Mouse (Mus musculus) forebrain, postnatal 0 days (tissue): ENCODE measurements around the gene Dcakd. TPM values are rescaled to one million over a fixed set of nuclear protein-coding genes. Genes with fewer than 3 reads are reported as not detected.
A peak's percentile ranks its signal among the peaks of the same experiment; 100 is the strongest.

Experiments used
- ATAC-seq: fragments of 200-750 bp; cut with Nextera tagmentation; 2 replicates; pipeline ENCODE4 v1.8.0; 2017; ENCODE audit warnings: mild to moderate bottlenecking, moderate library complexity
- DNase-seq: peaks from one replicate; pipeline ENCODE4 v3.0.0-alpha.2; 2015
- H3K27ac ChIP-seq: fragments of 300-500 bp; sonication (generic); 2 replicates; pipeline ENCODE4 v1.5.1; 2014; ENCODE audit warnings: low read depth, mild to moderate bottlenecking, antibody characterized with exemption, low read length, moderate library complexity, mixed read lengths
- H3K27me3 ChIP-seq: fragments of 300-500 bp; sonication (generic); 2 replicates; pipeline ENCODE4 v1.6.1; 2014; ENCODE audit warnings: mild to moderate bottlenecking, low read length, mixed read lengths; ENCODE audit not compliant: insufficient read depth
- H3K36me3 ChIP-seq: fragments of 300-500 bp; sonication (generic); 2 replicates; pipeline ENCODE4 v1.6.1; 2014; ENCODE audit warnings: mild to moderate bottlenecking, moderate library complexity; ENCODE audit not compliant: insufficient read depth
- H3K4me1 ChIP-seq: fragments of 300-500 bp; sonication (generic); 2 replicates; pipeline ENCODE4 v1.6.1; 2014; ENCODE audit warnings: antibody characterized with exemption; ENCODE audit not compliant: insufficient read depth
- H3K4me2 ChIP-seq: fragments of 300-500 bp; sonication (generic); 2 replicates; pipeline ENCODE4 v1.6.1; 2014; ENCODE audit warnings: low read depth, mild to moderate bottlenecking, moderate library complexity
- H3K4me3 ChIP-seq: fragments of 300-500 bp; sonication (generic); 2 replicates; pipeline ENCODE4 v1.5.1; 2014; ENCODE audit warnings: low read depth, low read length, mixed read lengths
- H3K9ac ChIP-seq: fragments of 300-500 bp; sonication (generic); 2 replicates; pipeline ENCODE4 v1.6.1; 2014; ENCODE audit warnings: mild to moderate bottlenecking
- H3K9me3 ChIP-seq: fragments of 300-500 bp; sonication (generic); 2 replicates; pipeline ENCODE4 v1.6.1; 2016; ENCODE audit warnings: low read length
- CTCF ChIP-seq: sonication (generic); IDR thresholded peaks from 2 replicates; pipeline ENCODE4 v1.5.1; 2016; ENCODE audit warnings: antibody characterized with exemption, control low read depth, low read depth
- WGBS: fragments of 180-500 bp; shearing (Covaris S2); extraction: QIAGEN DNeasy Blood & Tissue Kit; methylation state at CpG from one replicate; pipeline ENCODE4 v1.1.7; 2014; 5-methylcytosine and 5-hydroxymethylcytosine counted together
- polyA plus RNA-seq: library from polyadenylated mRNA; unstranded; fragments of >200 nt; fragmentation: Nextera tagmentation; extraction: Ambion mirVana; gene quantifications from 2 replicates; pipeline ENCODE4 v1.2.1, GENCODE M21; 2015
- total RNA-seq: library from RNA; depleted of rRNA; stranded (reverse); fragments of >200 nt; gene quantifications from 2 replicates; pipeline ENCODE4 v1.2.3, GENCODE M21; 2014

The Dcakd gene
- total and polyA plus RNA-seq, 2 experiments from 2014 or later, result 148 to 173 TPM

DNA sequence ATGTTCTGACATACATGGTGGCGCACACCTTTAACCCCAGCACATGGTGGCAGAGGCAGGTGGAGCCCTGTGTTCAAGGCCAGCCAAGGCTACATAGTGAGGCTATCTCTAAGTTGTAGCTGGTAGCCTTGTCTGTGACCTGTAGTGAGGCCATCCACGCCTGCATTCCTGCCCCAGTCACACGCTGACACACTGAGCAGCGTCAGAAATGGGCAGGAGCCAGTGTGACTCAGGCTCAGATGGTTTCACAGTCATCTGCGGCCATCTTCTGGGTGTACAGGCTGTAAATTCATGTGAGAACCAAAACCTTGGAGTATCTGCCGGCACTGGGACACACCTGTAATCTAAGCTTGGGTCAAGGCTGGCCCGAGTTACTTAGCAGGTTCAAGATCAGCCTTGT is 28.5 kb upstream of the Dcakd start:
- H3K27me3 ChIP-seq, result no peaks in the 10 kb centered on the region
- no peak for TF ChIP-seq CTCF
- DNase-seq (no peak), ATAC-seq (no peak)
- no peaks in the 10 kb centered on the region for H3K9me3 ChIP-seq
- H3K4me1 ChIP-seq, result no peaks in the 10 kb centered on the region
- H3K4me2 ChIP-seq, result no peak overlapping the region
- peaks cover 71% of the 10 kb centered on the region for H3K36me3 ChIP-seq
- 94% methylated on average over 7 of the region's 7 CpGs for WGBS
- H3K4me3 ChIP-seq, result no peak overlapping the region
- no peak overlapping the region for H3K9ac ChIP-seq
- H3K27ac ChIP-seq, result no peak overlapping the region

GRCm38 (mm10) chr11:103054798-103055197 is 26.7 kb upstream of the Dcakd start:
- H3K27me3 ChIP-seq, result no peaks in the 10 kb centered on the region
- WGBS, result 43% methylated on average over 6 of the region's 6 CpGs
- H3K36me3 ChIP-seq, result peaks cover 71% of the 10 kb centered on the region
- DNase-seq (peak; percentile 87), ATAC-seq (peak; percentile 65; the same call in 1 of the 2 replicates)
- peak; percentile 89 for TF ChIP-seq CTCF
- H3K27ac ChIP-seq, result no peak overlapping the region
- no peak overlapping the region for H3K4me2 ChIP-seq
- no peaks in the 10 kb centered on the region for H3K9me3 ChIP-seq
- no peak overlapping the region for H3K4me3 ChIP-seq
- H3K9ac ChIP-seq, result no peak overlapping the region
- H3K4me1 ChIP-seq, result no peaks in the 10 kb centered on the region

GRCm38 (mm10) chr11:103053191-103054076 is 25.3 kb upstream of the Dcakd start:
- H3K9me3 ChIP-seq, result no peaks in the 10 kb centered on the region
- no peak overlapping the region for H3K4me2 ChIP-seq
- ATAC-seq, result no peak
- H3K36me3 ChIP-seq, result peaks cover 62% of the 10 kb centered on the region
- H3K4me1 ChIP-seq, result no peaks in the 10 kb centered on the region
- H3K9ac ChIP-seq, result no peak overlapping the region
- no peak for DNase-seq
- H3K27ac ChIP-seq, result no peak overlapping the region
- no peak for TF ChIP-seq CTCF
- 93% methylated on average over 18 of the region's 18 CpGs for WGBS
- H3K27me3 ChIP-seq, result no peaks in the 10 kb centered on the region
- H3K4me3 ChIP-seq, result no peak overlapping the region

GRCm38 (mm10) chr11:103052078-103052477 is 23.9 kb upstream of the Dcakd start:
- Histone ChIP-seq H3K27me3 (no peaks in the 10 kb centered on the region), H3K36me3 (peaks cover 52% of the 10 kb centered on the region), H3K4me1 (no peaks in the 10 kb centered on the region), H3K27ac (no peak overlapping the region), H3K9ac (no peak overlapping the region), H3K4me2 (no peak overlapping the region), H3K9me3 (no peaks in the 10 kb centered on the region), H3K4me3 (no peak overlapping the region)
- ATAC-seq (no peak), DNase-seq (no peak)
- TF ChIP-seq CTCF, result no peak
- WGBS, result 93% methylated on average over 6 of the region's 6 CpGs

DNA sequence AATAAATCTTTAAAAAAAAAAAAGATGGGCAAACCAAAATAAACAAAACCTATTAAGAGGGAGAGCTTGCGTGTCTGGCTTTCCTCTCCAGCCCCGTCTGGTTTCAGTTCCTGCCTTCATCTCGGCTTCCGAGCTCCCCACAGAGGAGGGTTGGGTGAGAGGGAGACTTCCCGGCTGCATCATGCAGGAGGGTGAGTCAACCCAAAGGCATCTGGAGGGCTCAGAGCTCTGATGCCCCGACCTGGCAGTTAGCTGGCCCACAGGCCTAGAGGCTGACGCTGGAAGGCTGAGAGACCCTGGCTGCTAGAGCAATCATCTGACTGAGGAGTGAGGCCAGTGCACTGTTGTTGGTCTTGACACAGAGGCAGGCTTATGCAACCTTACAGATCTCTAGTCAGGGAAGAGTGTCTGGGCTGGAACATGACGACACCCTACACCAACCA is 23.1 kb upstream of the Dcakd start:
- Histone ChIP-seq H3K9ac (no peak overlapping the region), H3K4me2 (no peak overlapping the region), H3K27me3 (no peaks in the 10 kb centered on the region), H3K36me3 (peaks cover 52% of the 10 kb centered on the region), H3K4me1 (no peaks in the 10 kb centered on the region), H3K9me3 (no peaks in the 10 kb centered on the region), H3K27ac (no peak overlapping the region), H3K4me3 (no peak overlapping the region)
- no peak for DNase-seq
- no peak for TF ChIP-seq CTCF
- 85% methylated on average over 8 of the region's 8 CpGs for WGBS
- ATAC-seq, result no peak

GRCm38 (mm10) chr11:103050153-103050552 is 22.0 kb upstream of the Dcakd start:
- no peaks in the 10 kb centered on the region for H3K9me3 ChIP-seq
- no peak for TF ChIP-seq CTCF
- 87% methylated on average over 9 of the region's 9 CpGs for WGBS
- H3K4me3 ChIP-seq, result no peak overlapping the region
- H3K9ac ChIP-seq, result no peak overlapping the region
- ATAC-seq (no peak), DNase-seq (no peak)
- no peaks in the 10 kb centered on the region for H3K27me3 ChIP-seq
- no peak overlapping the region for H3K27ac ChIP-seq
- no peaks in the 10 kb centered on the region for H3K4me1 ChIP-seq
- peaks cover 55% of the 10 kb centered on the region for H3K36me3 ChIP-seq
- no peak overlapping the region for H3K4me2 ChIP-seq

GRCm38 (mm10) chr11:103049611-103050010 is 21.5 kb upstream of the Dcakd start:
- Histone ChIP-seq H3K4me2 (no peak overlapping the region), H3K4me3 (no peak overlapping the region), H3K9me3 (no peaks in the 10 kb centered on the region), H3K27me3 (no peaks in the 10 kb centered on the region), H3K36me3 (peaks cover 60% of the 10 kb centered on the region), H3K27ac (no peak overlapping the region), H3K4me1 (no peaks in the 10 kb centered on the region), H3K9ac (no peak overlapping the region)
- no peak for TF ChIP-seq CTCF
- WGBS, result 96% methylated on average over 5 of the region's 5 CpGs
- DNase-seq (peak; percentile 18), ATAC-seq (no peak)
